Mouse (Mus musculus) hindbrain, embryonic 11.5 days (tissue): ENCODE measurements at regions not wholly inside any gene's neighbourhood (a gene's known extent, or its start where the extent isn't known, plus 50 kb on each side); places are given as distances from the start of the nearest gene placed in this dataset.

Experiments
- ATAC-seq: fragments of 200-750 bp; cut with Nextera tagmentation; 2 replicates; pipeline ENCODE4 v1.8.0; 2017; ENCODE audit warnings: mild to moderate bottlenecking, moderate TSS enrichment, moderate library complexity; ENCODE audit not compliant: low FRiP score
- DNase-seq: peaks from one replicate; pipeline ENCODE4 v3.0.0-alpha.2; 2015; ENCODE audit warnings: low spot score
- H3K27ac ChIP-seq: fragments of 300-500 bp; sonication (generic); 2 replicates; pipeline ENCODE4 v1.5.1; 2014; ENCODE audit warnings: mild to moderate bottlenecking, low read depth, low read length
- H3K27me3 ChIP-seq: fragments of 300-500 bp; sonication (generic); 2 replicates; pipeline ENCODE4 v1.6.1; 2014; ENCODE audit warnings: mild to moderate bottlenecking, low read length, moderate library complexity, mixed read lengths; ENCODE audit not compliant: control insufficient read depth, insufficient read depth
- H3K36me3 ChIP-seq: fragments of 300-500 bp; sonication (generic); 2 replicates; pipeline ENCODE4 v1.6.1; 2014; ENCODE audit warnings: mild to moderate bottlenecking, low read length, moderate library complexity, mixed read lengths; ENCODE audit not compliant: control insufficient read depth, insufficient read depth
- H3K4me1 ChIP-seq: fragments of 300-500 bp; sonication (generic); replicated peaks from 2 replicates; pipeline ENCODE4 v1.6.1; 2014; ENCODE audit warnings: low read length, mixed read lengths; ENCODE audit not compliant: control insufficient read depth, insufficient read depth
- H3K4me2 ChIP-seq: fragments of 300-500 bp; sonication (generic); replicated peaks from 2 replicates; pipeline ENCODE4 v1.6.1; 2014; ENCODE audit warnings: mild to moderate bottlenecking, low read depth, low read length
- H3K4me3 ChIP-seq: fragments of 300-500 bp; sonication (generic); 2 replicates; pipeline ENCODE4 v1.5.1; 2014; ENCODE audit warnings: low read depth, low read length
- H3K9ac ChIP-seq: fragments of 300-500 bp; sonication (generic); 2 replicates; pipeline ENCODE4 v1.6.1; 2014; ENCODE audit warnings: low read depth, low read length
- H3K9me3 ChIP-seq: fragments of 300-500 bp; sonication (generic); 2 replicates; pipeline ENCODE4 v1.6.1; 2016; ENCODE audit warnings: low read length; ENCODE audit not compliant: control insufficient read depth
- WGBS: fragments of 180-500 bp; shearing (Covaris S2); extraction: QIAGEN DNeasy Blood & Tissue Kit; methylation state at CpG from one replicate; pipeline ENCODE4 v1.1.7; 2014; 5-methylcytosine and 5-hydroxymethylcytosine counted together

GRCm38 (mm10) chr15:24827259-24827658, 586.3 kb downstream of the Basp1 start:
- no peaks in the 10 kb centered on the region for H3K27me3 ChIP-seq
- DNase-seq (no peak), ATAC-seq (no peak)
- H3K9ac ChIP-seq = no peak overlapping the region
- H3K4me1 ChIP-seq = no peaks in the 10 kb centered on the region
- H3K9me3 ChIP-seq = no peaks in the 10 kb centered on the region
- H3K4me3 ChIP-seq = no peak overlapping the region
- no peaks in the 10 kb centered on the region for H3K36me3 ChIP-seq
- no peak overlapping the region for H3K27ac ChIP-seq
- H3K4me2 ChIP-seq = no peak overlapping the region

GRCm38 (mm10) chr15:24796836-24797235, 616.7 kb downstream of the Basp1 start:
- ATAC-seq = no peak
- Histone ChIP-seq H3K9me3 (no peaks in the 10 kb centered on the region), H3K9ac (no peak overlapping the region), H3K27me3 (no peaks in the 10 kb centered on the region), H3K36me3 (no peaks in the 10 kb centered on the region), H3K4me1 (no peaks in the 10 kb centered on the region), H3K4me3 (no peak overlapping the region), H3K4me2 (no peak overlapping the region), H3K27ac (no peak overlapping the region)
- 89% methylated on average over 1 of the region's 1 CpGs for WGBS
- DNase-seq = peak; percentile 8

- no peak overlapping the region for H3K9ac ChIP-seq
- H3K4me3 ChIP-seq = no peak overlapping the region
- WGBS = 84% methylated on average over 4 of the region's 4 CpGs
- ATAC-seq = no peak
- H3K9me3 ChIP-seq = no peaks in the 10 kb centered on the region
- no peak overlapping the region for H3K27ac ChIP-seq
- no peak overlapping the region for H3K4me2 ChIP-seq
- no peaks in the 10 kb centered on the region for H3K27me3 ChIP-seq
- no peaks in the 10 kb centered on the region for H3K4me1 ChIP-seq
- no peak for DNase-seq
- H3K36me3 ChIP-seq = no peaks in the 10 kb centered on the region
Measured at GRCm38 (mm10) chr15:24793381-24793780, 620.2 kb downstream of the Basp1 start.

GRCm38 (mm10) chr15:24786336-24786735, 627.2 kb downstream of the Basp1 start:
- 63% methylated on average over 3 of the region's 3 CpGs for WGBS
- no peak for ATAC-seq
- Histone ChIP-seq H3K9me3 (no peaks in the 10 kb centered on the region), H3K4me2 (no peak overlapping the region), H3K4me1 (no peaks in the 10 kb centered on the region), H3K9ac (no peak overlapping the region), H3K27me3 (no peaks in the 10 kb centered on the region), H3K27ac (no peak overlapping the region), H3K4me3 (no peak overlapping the region), H3K36me3 (no peaks in the 10 kb centered on the region)
- DNase-seq = no peak

- no peaks in the 10 kb centered on the region for H3K4me1 ChIP-seq
- 86% methylated on average over 1 of the region's 1 CpGs for WGBS
- DNase-seq = no peak
- no peak overlapping the region for H3K9ac ChIP-seq
- H3K4me3 ChIP-seq = no peak overlapping the region
- no peaks in the 10 kb centered on the region for H3K9me3 ChIP-seq
- H3K36me3 ChIP-seq = no peaks in the 10 kb centered on the region
- no peak overlapping the region for H3K4me2 ChIP-seq
- H3K27me3 ChIP-seq = no peaks in the 10 kb centered on the region
- no peak overlapping the region for H3K27ac ChIP-seq
- no peak for ATAC-seq
Measured at GRCm38 (mm10) chr15:24778234-24778633, 635.3 kb downstream of the Basp1 start.

GRCm38 (mm10) chr15:24751480-24752157, 661.9 kb downstream of the Basp1 start:
- no peaks in the 10 kb centered on the region for H3K4me1 ChIP-seq
- no peak overlapping the region for H3K4me2 ChIP-seq
- H3K36me3 ChIP-seq = no peaks in the 10 kb centered on the region
- DNase-seq (no peak), ATAC-seq (no peak)
- no peaks in the 10 kb centered on the region for H3K9me3 ChIP-seq
- H3K4me3 ChIP-seq = no peak overlapping the region
- H3K27ac ChIP-seq = no peak overlapping the region
- 29% methylated on average over 2 of the region's 2 CpGs for WGBS
- no peaks in the 10 kb centered on the region for H3K27me3 ChIP-seq
- H3K9ac ChIP-seq = no peak overlapping the region

GRCm38 (mm10) chr15:24743240-24743639, 670.3 kb downstream of the Basp1 start:
- H3K9me3 ChIP-seq = no peaks in the 10 kb centered on the region
- no peak overlapping the region for H3K27ac ChIP-seq
- H3K36me3 ChIP-seq = no peaks in the 10 kb centered on the region
- peak; percentile 83 for ATAC-seq
- H3K4me1 ChIP-seq = no peaks in the 10 kb centered on the region
- H3K4me2 ChIP-seq = no peak overlapping the region
- peak; percentile 21 for DNase-seq
- H3K4me3 ChIP-seq = no peak overlapping the region
- H3K27me3 ChIP-seq = no peaks in the 10 kb centered on the region
- 60% methylated on average over 6 of the region's 6 CpGs for WGBS
- no peak overlapping the region for H3K9ac ChIP-seq

- Histone ChIP-seq H3K9ac (no peak overlapping the region), H3K4me3 (no peak overlapping the region), H3K27me3 (no peaks in the 10 kb centered on the region), H3K4me2 (no peak overlapping the region), H3K9me3 (no peaks in the 10 kb centered on the region), H3K4me1 (no peaks in the 10 kb centered on the region), H3K27ac (no peak overlapping the region), H3K36me3 (no peaks in the 10 kb centered on the region)
- WGBS = 97% methylated on average over 4 of the region's 4 CpGs
- ATAC-seq (peak; percentile 64; the same call in 1 of the 2 replicates), DNase-seq (no peak)
Measured at GRCm38 (mm10) chr15:24725170-24725569, 688.4 kb downstream of the Basp1 start.

GRCm38 (mm10) chr15:24724664-24725063, 688.9 kb downstream of the Basp1 start:
- Histone ChIP-seq H3K27me3 (no peaks in the 10 kb centered on the region), H3K4me1 (no peaks in the 10 kb centered on the region), H3K36me3 (no peaks in the 10 kb centered on the region), H3K4me3 (no peak overlapping the region), H3K9ac (no peak overlapping the region), H3K27ac (no peak overlapping the region), H3K4me2 (no peak overlapping the region), H3K9me3 (no peaks in the 10 kb centered on the region)
- peak; percentile 89 for ATAC-seq
- WGBS = 46% methylated on average over 4 of the region's 4 CpGs
- DNase-seq = peak; percentile 67
